Mouse (Mus musculus) kidney, adult 8-10 months (tissue): ENCODE results near the gene Phactr3.
"Not testable (repeated sequence)": the region's sequence is repeated elsewhere in the genome, so short reads cannot be mapped to it uniquely, and the experiment has no call there.

Source experiments
- DNase-seq, 2 experiments: peaks; one replicate each; pipeline ENCODE4 v3.0.0; 2022

Gene Phactr3

GRCm38 (mm10) chr2:178339044-178339443 lies 220.3 kb downstream of the Phactr3 start:
- DNase-seq, result no peak

GRCm38 (mm10) chr2:178342105-178342504 lies 223.3 kb downstream of the Phactr3 start:
- not testable (repeated sequence) for DNase-seq

GRCm38 (mm10) chr2:178342597-178342996 lies 223.8 kb downstream of the Phactr3 start:
- no peak for DNase-seq
